Mouse (Mus musculus): Measurements from ENCODE around the gene Evx1.
"Not testable (repeated sequence)": the region's sequence is repeated elsewhere in the genome, so short reads cannot be mapped to it uniquely, and the experiment has no call there.

The Evx1 gene

GRCm38 (mm10) chr6:52320966-52321825, 7.9 kb downstream of the Evx1 start:
- DNase-seq (ENCODE audit: low read depth in 1 of 2, low spot score in 2 of 2): no peak

DNA sequence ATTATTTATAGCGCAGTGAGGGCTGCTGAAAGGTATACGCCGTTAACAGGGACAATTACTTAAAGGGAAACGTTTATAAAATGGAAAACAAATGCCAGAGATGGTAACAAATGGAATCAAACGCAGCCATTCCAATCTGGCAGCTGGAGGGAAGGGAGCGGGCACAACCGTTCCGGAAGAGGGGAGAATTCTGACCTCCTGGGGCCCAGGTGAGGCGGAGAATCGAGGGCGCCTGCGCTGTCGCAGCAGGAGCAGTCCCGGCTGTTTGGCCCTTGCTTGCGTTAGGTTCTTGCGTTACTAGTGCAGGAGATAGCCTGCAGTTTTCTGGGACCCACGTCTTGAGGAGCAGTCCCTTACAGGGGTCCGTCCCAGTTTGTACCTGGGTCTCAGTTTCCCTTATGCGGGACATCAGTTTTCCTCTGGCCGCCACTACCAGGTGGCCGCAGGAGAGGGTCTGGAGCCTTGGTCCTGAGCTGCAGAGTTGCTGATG, 8.6 kb downstream of the Evx1 start:
- no peak for DNase-seq (ENCODE audit: low read depth in 1 of 2, low spot score in 2 of 2)

DNA sequence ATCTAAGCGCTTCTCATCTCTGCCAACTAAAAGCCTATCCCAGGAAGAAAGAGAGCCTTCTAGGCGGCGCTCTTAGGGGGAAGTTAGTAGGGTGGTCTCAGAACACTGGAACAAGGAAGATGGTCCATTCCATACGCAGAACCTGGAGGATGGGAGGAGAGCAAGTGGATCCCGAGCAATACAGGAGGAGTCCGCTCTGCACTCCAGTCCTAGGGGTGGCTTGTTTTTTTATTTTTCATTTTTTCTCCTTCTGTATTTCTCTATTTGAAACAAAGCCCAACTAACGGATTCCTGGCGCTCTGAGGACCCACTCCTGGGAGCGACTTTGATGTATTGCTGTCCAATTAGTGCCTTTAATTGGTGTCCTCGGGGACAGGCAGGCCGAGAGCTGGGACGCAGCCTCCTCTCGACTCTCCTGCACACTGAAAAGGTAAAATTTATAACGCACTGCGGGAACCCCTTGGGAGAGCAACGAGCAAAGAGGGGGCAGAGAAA, 9.5 kb downstream of the Evx1 start:
- no peak for DNase-seq (ENCODE audit: low read depth in 1 of 2, low spot score in 2 of 2)

DNA sequence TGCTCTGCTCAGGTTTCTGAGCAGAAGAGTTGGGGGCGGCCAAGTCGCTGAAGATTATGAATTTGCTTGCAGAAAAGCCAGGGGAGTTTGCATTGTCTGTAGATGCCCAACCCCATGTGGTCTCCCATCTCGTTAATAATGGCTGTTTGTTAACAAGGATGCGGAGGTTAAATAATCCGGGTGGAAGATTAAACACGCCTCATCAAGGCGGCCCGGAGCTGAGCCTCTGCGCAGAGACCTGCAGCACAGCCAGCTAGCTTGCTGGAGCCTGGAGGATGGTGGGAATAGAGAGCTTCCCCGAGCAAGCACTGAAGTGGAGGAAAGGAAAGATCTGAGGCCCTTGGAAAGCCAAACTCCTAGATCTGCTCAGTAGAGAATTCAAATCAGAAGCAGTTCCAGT, 10.0 kb downstream of the Evx1 start:
- no peak for DNase-seq (ENCODE audit: low read depth in 1 of 2, low spot score in 2 of 2)

DNA sequence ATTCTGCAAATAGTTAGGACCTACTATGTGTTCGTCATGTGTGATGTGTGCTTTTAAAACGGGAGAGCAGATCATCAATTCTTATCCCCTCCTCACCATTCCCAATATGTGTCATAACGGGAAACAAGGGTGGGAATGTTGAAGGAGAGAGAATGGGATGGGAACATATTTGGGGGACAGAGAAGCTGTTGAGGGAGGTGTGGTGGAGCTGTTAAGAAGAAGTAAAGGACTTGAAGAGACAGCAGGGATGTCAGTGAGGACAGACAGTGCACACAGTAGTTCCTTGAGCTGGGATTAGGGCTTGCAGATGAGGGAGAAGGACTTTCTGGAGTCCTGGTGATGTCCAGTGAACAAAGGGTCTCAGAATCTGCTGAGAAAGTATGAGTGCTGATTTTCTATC, 10.8 kb downstream of the Evx1 start:
- no peak for DNase-seq (ENCODE audit: low read depth in 1 of 2, low spot score in 2 of 2)

- not testable (repeated sequence) for DNase-seq (ENCODE audit: low read depth in 1 of 2, low spot score in 2 of 2)
Observed at GRCm38 (mm10) chr6:52346816-52347215, 33.5 kb downstream of the Evx1 start.

DNA sequence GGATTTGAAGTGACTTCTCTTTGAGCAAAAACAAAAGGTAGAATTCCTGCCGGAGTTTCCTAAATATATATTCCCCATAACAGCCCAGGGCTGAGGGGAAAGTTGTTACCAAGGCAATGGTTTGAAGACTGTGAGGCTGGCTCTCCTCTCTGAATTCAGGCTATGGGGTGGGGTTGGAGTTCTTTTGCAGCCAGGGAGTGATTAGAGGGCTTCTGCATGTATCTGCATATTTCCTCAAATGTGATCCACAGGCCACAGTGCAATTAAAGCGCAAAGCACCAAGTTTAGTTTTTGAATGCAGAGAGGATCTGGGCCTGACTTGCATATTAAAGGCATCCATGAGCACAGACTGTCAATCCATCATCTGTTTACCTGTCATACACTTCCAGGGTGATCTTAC, 52.7 kb downstream of the Evx1 start:
- DNase-seq (ENCODE audit: low read depth in 1 of 2, low spot score in 2 of 2): no peak

GRCm38 (mm10) chr6:52366533-52366932, 53.2 kb downstream of the Evx1 start:
- DNase-seq (ENCODE audit: low read depth in 1 of 2, low spot score in 2 of 2): no peak

- DNase-seq (ENCODE audit: low read depth in 1 of 2, low spot score in 2 of 2): no peak
Observed at GRCm38 (mm10) chr6:52367067-52367466, 53.8 kb downstream of the Evx1 start.
